Mouse (Mus musculus) adrenal gland, adult 8-10 months (tissue): Measurements from ENCODE around the gene Ltf. TPM values are rescaled to one million over a fixed set of nuclear protein-coding genes. Genes with fewer than 3 reads are reported as not detected.

ENCODE experiments used
- DNase-seq: peaks from one replicate; pipeline ENCODE4 v3.0.0; 2022
- total RNA-seq, 4 experiments: library from RNA; stranded (reverse); gene quantifications; 2 replicates each; pipeline ENCODE4 v1.2.4; 2022

The Ltf gene
- total RNA-seq, result 1 to 10 TPM in 3 of 4 experiments, under 1 TPM in 1; 0.87 to 3.2 (median 2.0) TPM

DNA sequence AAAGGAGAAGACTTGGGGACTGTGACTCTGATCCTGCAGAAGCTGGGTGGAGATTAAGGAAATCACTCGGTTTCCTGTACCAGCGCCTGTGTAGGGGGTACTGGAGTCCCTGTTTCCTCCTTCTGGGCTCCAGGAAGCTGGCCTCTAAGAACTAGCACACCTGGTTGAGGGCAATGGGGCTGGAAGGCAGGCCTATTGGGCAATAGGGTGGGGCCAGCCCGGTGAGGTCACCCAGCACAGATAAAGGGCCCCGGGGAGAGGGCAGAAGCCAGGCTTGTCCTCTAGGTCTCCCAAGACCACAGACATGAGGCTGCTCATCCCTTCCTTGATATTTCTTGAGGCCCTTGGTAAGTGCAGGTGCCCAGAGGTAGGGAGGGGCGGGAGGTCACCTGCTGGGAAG, at the start of gene Ltf:
Gene Ltf (plus strand): TSS at position 250 of the 400 bp plus-strand sequence.
- no peak for DNase-seq

DNA sequence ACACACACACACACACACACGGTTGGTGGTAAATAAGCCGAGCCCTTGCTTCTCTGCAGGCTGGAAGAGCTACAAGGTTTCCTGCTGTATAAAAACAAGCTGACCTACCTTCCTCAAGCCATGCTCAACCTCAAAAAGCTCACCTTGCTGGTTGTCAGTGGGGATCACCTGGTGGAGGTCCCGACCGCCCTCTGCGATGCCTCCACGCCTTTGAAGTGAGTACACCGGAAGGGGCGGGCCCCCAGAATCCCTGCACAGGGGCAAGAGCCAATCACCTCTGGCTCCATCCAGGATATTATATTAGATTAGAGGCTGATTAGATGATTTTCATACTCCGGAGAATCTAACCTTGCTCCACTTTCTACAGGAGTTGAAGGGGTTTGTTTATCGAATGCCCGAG, 39.7 kb upstream of the Ltf start:
- DNase-seq, result no peak

DNA sequence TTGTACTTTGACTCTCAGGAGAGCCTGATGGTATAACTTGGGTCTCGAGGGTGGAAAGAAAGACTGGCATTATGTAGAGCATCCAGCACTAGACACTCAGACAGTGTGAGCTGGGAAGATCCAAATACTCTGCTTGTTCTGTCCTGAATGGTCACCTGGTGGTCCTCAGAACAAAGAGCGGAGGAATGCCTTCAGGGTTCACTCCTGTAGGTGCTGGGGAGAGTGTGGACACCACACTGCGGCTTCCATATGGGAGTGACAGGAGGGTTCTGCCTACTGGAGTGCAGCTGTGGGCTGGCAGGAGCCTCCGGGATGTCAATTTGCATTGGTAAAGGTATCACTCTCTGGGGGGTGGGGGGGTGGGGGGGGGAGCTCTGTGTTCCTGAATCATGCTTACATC, 36.7 kb upstream of the Ltf start:
- no peak for DNase-seq

DNA sequence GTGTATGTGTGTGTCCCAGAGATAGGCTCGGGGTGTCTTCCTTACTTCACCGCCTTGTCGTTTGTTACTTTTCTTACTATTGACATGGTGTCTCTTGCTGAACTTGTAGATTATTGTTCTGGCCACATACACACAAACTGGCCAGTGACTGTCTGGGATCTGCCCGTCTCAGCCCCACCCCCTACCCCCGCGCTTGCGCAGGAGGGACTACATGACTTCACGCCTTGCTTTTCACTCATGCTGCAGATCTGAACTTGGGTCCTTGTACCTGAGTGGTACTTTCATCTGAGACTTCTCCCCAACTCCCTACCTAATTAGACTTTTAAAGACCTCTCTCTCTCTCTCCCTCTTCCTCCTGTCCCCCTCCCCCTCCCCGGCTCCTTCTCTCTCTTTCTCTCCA, 35.0 kb upstream of the Ltf start:
- DNase-seq, result no peak

DNA sequence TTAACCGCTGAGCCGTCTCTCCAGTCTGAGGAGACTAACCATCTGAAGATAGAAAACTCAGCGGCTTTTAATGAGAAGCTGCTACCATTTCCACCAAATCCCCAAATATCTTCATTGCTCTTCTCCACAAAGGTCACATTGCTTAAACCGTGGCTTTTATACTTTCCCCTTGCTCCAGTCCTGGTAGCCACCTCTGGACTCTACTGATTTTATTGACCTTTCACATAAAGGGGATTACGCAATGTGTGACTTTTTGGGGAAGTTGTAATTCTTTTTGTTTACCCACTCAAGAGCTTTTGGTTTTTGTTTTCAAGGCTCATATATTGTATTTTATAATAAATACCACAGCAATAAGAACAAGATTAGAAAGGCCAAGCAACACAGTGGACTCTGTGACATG, 33.5 kb upstream of the Ltf start:
- DNase-seq, result no peak

DNA sequence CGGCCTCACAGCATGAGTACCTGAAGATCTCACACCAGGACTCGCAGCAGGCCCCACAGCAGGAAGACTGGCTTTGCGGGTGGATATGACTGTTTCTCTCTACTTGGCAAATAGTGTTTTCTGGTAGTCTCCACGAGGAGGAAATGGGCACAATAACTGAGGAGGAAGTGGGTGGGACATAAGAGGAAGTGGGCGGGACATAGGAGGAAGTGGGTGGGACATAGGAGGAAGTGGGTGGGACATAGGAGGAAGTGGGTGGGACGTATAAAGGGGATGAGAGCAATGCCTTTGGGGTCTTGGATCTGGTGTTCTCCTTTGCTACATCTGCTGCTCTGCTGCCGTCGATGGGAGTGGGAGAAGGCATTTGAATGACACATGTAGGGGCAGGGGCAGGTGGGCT, 33.1 kb upstream of the Ltf start:
- no peak for DNase-seq

DNA sequence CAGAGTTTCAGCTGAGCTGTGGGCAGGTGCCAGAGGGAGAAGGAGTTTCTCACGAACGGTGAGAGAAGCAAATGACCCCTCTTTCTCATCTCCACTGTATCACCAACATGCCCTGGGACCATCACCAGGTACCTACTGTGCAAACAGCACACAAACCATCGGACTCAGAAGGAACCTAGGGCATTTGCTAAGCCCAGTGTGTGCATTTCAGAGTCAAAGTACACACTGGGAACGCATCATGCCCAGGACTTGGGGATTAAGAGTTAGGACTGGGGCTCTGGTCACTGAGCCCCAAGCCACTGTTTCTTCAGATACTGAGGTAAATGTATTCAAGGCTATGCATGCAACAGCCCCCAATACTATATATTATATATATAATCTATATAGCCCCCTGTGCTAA, 31.7 kb upstream of the Ltf start:
- no peak for DNase-seq

DNA sequence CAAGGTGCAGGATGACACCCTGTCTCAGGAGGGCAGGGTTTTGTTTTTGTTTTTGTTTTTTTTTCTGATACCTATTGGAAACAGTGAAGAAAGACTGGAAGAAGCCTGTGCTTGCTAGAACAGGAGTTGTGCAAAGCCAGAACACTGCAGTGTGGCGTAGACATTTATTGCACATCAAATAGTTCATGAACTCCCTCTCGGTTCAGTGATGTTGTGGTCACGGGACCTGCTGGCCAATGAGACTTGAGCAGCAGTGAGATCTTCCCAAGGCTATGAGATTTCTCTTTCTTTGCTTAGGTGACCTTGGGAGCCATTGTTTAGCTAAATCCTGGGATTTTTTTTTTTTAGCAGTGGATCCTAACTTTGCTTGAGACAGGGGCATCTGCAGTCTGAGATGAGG, 31.0 kb upstream of the Ltf start:
- no peak for DNase-seq

DNA sequence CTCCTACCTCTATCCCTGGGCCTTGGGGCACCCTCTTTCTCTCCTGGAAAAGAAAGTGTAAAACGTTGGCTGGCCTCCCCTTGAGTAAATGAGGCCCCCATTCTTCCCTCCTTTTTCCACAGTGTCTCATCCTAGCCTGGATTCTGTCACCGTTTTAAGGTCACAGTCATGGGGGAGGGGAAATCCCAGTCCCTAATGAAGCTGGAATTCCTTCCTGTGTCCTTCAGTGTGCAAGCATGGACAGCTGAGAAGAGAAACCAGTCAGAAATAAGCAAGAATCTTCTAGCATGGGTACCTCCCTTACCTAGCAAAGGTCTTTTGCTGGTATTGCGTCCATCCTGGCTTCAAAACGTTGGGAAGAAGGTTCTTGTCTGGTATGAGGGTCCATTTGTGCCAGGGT, 29.9 kb upstream of the Ltf start:
- DNase-seq, result no peak

DNA sequence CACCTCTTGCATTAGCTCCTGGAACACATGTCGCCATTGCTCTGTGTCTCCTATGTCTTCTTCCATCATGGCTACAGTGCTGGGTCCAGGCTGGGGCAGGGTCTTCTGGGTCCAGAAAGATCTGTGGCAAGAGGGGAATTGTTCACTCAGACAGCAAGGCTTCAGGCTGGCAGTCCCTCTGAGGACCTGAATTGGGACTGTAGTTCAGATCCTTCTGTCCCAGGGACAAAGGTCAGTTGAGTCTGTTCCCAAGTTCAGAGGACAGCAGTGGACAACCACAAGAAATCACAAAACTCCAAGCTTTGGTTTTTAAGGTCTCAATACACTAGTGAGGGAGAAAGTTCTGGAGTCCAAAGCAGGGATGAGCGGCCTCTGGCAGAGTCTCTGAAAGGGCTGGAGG, 29.5 kb upstream of the Ltf start:
- DNase-seq, result no peak

DNA sequence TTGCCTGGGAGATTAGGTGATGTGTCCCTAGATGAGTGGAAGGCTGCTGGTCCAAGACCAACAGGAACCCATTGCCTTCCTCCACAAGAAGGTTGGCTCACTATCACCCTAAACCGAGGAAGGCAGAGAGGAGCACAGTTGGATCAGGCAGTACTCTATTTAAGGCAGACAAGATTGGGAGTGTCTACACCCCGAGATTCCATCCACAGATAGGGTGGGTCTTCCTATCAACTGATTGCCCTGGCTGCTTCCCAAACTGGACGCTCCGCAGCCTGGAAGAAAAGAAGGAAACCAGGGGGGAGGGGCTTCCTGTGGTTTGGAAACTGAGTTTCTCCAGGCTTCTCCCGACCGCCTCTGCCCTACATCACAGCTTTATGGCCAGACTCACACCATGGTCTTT, 28.9 kb upstream of the Ltf start, which contains the start of gene Rtp3:
Gene Rtp3 (minus strand): TSS at position 380 of the 400 bp plus-strand sequence.
- no peak for DNase-seq

DNA sequence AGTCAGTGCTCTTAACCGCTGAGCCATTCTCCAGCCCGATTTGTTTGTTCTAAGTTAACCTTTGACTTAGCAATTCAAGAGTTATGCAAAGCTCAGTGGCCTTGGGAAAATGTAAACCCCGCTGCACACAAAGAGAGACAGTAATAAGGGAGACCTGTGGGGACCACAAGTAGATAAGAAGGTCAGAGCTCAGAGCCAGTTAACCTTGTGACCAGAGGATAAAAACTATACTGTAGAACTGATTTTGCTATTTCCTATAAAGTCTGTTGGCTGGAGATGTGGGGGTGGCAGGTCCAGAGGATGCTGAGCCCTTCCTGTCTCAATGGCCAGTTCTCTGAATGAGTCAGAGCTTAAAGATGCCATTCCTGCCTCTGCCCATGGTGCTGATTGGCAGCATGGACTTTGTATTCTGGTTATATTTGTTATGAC, 25.8 kb upstream of the Ltf start:
- no peak for DNase-seq

DNA sequence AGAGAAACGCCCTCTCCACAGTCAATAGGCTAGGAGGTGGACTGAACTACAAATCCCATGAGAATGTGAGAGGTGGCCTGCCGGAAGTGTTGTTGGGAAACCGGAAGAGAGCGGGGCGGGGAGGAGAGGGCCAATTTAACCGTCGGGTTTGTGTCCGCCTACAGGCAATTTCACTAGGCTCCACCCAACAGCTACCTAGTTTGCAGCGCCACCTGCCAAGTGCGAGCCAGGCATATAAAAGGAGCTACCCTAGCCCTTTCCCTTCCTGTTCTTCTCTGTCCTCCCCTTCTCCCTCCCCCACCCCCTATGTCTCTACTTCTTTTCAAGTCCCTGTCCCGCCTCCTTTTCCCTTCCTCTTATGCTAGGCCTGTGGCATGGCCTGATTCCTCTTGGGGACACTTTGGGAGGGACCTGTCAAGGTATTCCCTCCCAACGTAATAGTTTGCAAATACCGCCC, 24.3 kb upstream of the Ltf start:
- DNase-seq, result peak; percentile 74

DNA sequence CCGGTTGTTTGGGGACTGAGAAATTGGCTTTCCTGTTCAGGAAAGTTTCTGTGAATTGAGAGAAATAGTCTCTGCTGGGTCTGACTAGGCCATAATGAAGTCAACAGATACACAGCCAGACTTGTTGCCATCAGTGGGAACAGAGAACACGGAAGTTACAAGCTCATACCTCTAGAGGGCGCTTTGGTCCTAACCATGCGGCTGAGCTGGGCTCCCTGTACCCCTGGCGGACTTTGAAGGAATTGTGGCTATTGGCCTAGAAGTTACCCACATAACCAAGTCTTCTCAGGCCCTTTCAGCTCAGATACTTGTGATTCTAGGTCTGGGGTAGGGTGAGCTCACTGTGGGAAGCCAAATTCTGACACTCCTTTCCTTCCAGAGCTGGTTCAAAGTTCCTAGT, 21.8 kb upstream of the Ltf start:
- peak; percentile 63 for DNase-seq

DNA sequence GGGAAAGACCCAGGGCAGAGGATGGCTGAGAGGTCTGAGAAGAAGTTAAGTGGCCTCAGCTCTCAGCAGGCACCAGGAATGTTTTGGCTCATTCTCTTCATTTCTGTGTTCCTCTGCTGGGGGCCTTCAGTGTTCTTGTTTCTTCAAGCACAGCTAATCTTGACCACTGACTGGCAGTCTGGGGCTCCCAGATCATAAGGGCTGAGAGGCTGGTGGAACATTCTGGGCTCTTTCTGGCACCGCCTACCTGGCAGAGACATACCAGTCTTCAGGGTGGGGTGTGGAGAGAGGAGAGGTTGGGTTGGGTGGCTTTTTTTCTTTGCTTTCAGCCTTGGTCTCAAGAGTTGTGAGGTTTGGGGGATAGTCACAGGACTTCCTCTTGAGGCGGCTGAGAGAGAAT, 20.0 kb upstream of the Ltf start:
- no peak for DNase-seq

DNA sequence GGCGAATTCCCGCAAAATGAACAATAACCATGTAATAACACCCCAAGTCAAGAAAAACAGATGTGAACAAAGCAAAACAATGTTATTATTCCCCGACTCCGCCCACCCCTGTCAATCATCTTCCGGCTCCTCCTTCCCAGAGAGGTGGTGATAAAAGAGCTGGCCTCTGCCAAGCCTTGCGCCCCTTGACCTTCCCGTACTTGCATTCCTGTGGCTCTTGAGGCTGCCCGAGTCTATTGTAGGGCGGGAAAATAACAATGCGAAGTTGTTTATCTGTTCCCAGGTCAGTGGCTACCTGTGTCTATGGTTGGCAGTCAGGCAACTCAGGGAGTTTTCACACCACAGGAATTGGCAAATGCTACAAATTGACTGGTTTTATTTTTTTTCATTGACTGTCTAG, 19.2 kb upstream of the Ltf start:
- peak; percentile 34 for DNase-seq

DNA sequence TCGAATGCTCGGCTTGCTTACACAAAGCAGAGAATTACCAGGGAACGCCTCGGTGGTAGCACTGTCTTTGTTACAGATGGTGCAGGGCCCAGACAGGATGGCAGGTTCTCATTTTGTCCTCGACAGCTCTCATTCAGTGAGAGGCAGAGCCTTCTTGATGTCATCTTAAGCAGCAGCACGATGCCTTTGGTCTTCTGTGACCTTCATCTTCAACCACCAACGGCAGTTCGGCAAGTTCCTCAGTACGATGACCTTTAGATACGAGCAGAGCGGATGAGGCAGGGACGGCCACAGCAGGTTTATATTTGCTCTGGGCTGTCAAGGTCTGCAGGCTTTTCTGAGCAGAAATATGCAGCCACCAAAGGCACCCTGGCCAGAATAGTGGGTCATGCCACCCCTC, 17.4 kb upstream of the Ltf start:
- DNase-seq, result no peak

DNA sequence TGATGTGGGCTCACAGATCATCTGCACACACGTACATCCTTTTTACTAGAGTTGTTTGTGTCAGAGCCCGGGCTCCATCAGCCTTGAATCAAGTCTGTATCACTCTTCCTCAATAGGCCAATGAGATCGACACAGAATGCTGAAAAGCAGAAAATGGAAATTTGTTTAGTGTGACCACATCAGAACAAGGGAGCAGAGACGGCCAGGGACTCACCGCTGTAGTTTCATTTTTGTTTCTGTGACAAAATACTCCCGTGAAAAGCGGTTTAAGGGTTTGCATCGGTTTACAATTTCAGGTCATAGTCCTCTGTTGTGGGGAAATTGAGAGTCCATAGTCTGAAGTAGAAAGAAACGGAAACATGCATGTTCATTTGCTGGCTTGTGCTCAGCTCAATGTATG, 15.8 kb upstream of the Ltf start:
- DNase-seq, result no peak

DNA sequence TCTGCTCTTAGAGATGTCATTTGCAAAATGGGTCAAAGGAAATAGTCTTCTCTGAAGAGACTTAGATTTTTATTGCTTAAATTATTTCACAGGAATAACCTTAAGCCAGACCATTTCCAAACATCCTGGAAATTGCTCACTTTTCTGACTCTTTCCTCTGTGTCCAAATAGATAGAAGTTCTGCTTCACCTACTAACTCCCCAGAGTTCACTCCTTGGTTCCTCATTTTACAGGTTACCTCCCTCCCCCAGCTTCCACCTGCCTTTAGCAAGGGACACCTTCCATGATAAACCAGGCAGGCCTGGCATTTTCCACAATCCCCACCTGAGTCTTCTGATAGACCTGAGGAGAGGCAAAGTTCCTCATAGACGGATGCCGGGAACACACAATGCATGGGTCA, 12.5 kb upstream of the Ltf start:
- no peak for DNase-seq

DNA sequence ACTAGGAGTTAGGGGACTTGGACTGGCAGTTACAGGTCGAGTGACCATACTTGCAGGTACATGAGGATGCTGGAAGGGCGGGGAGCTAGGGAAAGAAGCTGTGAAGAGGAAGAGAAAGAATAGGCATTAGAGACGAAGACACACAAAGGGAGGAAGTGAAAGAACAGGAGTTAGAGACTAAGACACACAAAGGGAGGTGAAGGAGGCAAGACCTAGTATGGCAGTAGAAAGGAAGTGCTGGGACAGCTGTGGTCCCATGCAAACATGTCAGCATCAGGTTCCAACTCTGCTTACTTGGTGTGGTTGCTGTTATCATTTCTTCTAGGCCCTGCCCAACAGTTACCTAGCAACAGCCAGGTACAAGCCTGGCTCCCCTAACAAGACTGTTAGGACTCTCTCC, 9.3 kb upstream of the Ltf start:
- no peak for DNase-seq

DNA sequence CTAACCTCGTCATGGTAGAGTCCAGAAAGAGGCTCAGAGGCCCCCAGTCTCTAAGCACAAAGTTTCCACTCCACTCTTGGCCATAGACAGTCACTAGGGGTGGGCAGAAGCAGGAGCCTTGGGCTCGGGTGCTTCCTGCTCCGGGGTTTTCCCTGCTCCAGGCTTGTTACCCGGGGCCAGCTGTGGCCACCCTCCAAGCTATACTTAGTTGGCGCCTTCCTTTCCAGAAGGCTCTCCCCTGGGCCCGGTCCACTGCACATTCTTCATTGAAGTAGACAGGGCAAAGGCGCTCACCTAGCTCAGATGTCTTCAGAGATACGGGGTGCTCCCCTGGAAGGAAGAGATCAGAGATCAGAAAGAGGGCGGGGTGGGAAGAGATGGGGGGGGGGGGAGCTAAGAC, 7.5 kb upstream of the Ltf start:
- peak; percentile 37 for DNase-seq

DNA sequence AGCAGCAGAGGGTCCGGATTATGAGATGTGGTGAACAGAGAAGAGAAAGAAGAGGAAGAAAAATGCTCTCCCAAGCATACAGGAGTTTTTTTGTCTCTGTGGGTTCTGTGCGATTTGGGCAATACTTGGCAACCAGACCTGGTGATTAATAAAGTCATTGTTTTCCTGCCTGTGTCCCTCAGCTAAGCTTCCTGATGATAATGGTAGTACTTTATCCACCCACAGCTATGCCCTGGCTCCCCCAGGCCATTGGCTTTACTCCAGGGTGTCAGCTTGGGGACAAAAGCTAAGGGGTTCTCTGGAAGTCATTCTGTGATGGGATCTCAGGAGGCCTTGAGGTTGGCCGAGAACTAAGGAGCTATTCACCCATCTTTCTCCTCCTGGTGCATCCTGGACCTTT, 7.0 kb upstream of the Ltf start:
- no peak for DNase-seq

DNA sequence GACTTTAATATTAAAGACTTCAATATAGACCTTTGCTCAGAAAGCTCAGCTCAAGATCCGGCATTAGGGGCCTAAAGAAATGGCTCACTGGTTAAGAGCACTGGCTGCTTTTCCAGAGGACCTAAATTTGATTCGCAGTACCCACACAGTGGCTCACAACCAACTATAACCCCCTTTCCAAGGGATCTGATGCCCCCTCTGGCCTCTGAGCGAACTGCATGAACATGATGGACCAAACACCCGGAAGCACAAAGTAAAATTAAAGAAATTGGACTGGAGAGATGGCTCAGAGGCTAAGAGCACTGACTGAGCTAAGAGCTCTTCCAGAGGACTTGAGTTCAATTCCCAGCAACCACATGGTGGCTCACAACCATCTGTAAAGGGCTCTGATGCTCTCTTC, 3.4 kb upstream of the Ltf start:
- DNase-seq, result no peak

DNA sequence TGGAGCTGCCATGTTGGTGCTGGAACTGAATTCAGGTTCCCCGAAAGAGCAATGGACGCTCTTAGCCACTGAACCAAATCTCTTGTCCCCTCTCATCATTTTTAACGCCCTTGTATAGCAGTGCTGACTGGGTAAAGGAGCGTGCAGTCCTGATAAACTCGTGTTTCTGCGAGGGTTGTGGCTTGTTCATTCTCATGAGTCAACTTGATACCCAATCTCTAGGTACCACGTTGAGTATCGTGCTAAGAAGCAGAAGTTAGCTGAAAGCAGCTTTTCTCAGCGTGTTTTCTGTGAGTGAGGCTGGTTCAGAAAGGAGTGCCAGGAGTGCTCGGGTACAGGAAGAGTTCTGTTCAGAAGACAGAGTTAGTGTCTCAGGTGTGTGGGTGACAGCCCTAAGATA, 7.7 kb downstream of the Ltf start:
- no peak for DNase-seq

DNA sequence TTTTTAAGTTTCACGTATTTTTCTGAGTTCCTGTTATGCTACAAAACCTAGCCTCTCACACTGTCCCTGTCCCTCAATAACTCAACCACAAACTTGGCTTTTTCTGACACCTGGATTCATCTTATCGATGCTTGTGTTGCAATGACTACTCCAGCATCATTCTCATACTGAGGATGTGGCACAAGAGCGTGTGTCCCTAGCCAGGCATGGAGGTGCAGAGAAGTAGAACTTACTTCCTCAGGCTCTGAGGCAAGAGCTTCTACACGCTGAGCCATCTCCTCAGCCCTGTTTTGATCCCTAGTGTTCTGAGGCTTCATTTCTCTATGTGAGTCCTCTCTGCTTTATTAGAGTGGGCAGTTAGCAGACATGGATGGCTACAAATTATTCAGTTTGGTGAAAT, 14.6 kb downstream of the Ltf start:
- no peak for DNase-seq

DNA sequence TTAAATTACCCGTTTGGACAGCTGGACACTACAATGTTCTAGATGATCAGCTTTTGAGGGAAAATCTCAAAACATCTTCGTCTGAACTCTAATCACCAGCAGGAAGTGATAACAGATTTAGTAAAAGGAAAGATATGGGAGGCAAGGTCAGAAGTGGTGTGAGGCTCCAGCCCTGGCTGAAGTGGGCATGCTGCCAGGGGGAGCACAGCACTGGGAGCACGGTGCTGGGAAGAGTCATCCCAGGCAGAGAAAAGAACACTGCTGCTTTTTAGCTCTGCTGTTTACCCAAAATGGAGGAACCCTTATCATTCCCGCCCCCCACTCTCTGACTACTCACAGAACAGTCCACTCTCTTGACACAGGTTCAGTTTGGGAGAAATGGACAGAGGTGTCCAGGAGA, 20.9 kb downstream of the Ltf start:
- no peak for DNase-seq
